Mouse (Mus musculus): ENCODE data around the gene Acer1. TPM values are rescaled to one million over a fixed set of nuclear protein-coding genes. Genes with fewer than 3 reads are reported as not detected.
A peak's percentile ranks its signal among the peaks of the same experiment; 100 is the strongest.

Gene Acer1
- polyA plus RNA-seq (2015; fragmentation: Nextera tagmentation; extraction: Ambion mirVana), result not detected in 2 replicates

- Histone ChIP-seq H3K9ac (no peak within 1 kb of the TSS), H3K27me3 (no peaks in the 10 kb centered on the region), H3K4me1 (replicated peaks) (no peaks in the 10 kb centered on the region), H3K9me3 (no peaks in the 10 kb centered on the region), H3K4me3 (no peak within 1 kb of the TSS), H3K27ac (replicated peaks) (no peak within 1 kb of the TSS), H3K36me3 (no peaks in the 10 kb centered on the region), H3K4me2 (no peak within 1 kb of the TSS)
- 84% methylated on average over 5 of the region's 5 CpGs for WGBS
- no peak for ATAC-seq (ENCODE audit: low read depth)
Measured at GRCm38 (mm10) chr17:56982013-56982412, at the start of gene Acer1. Gene Acer1 (minus strand): TSS chr17:56982126.

- Histone ChIP-seq H3K4me1 (replicated peaks) (peaks cover 29% of the 10 kb centered on the region), H3K4me3 (peak within 1 kb of the TSS; percentile 92), H3K4me2 (peak within 1 kb of the TSS; percentile 98), H3K36me3 (peaks cover 27% of the 10 kb centered on the region), H3K27me3 (no peaks in the 10 kb centered on the region), H3K9me3 (no peaks in the 10 kb centered on the region), H3K9ac (peak within 1 kb of the TSS; percentile 99), H3K27ac (replicated peaks) (peak within 1 kb of the TSS; percentile 97)
- under 1% methylated on average over 82 of the region's 99 CpGs for WGBS
- ATAC-seq (ENCODE audit: low read depth), result no peak
Measured at GRCm38 (mm10) chr17:57030931-57031660, 49.2 kb upstream of the Acer1 start, which contains the start of gene Khsrp. Gene Khsrp (minus strand): TSS chr17:57031522.

GRCm38 (mm10) chr17:57029691-57030090 lies 47.8 kb upstream of the Acer1 start:
- ATAC-seq (ENCODE audit: low read depth), result no peak
- Histone ChIP-seq H3K4me3 (peak overlapping the region; percentile 92), H3K36me3 (peaks cover 41% of the 10 kb centered on the region), H3K4me2 (peak overlapping the region; percentile 98), H3K9me3 (no peaks in the 10 kb centered on the region), H3K27ac (replicated peaks) (no peak overlapping the region), H3K27me3 (no peaks in the 10 kb centered on the region), H3K4me1 (replicated peaks) (peaks cover 29% of the 10 kb centered on the region), H3K9ac (peak overlapping the region; percentile 99)
- WGBS, result 43% methylated on average over 8 of the region's 8 CpGs

GRCm38 (mm10) chr17:57027471-57027870 lies 45.5 kb upstream of the Acer1 start:
- no peak overlapping the region for H3K4me3 ChIP-seq
- H3K9ac ChIP-seq, result no peak overlapping the region
- no peak overlapping the region for H3K4me2 ChIP-seq
- H3K36me3 ChIP-seq, result peaks cover 63% of the 10 kb centered on the region
- H3K4me1 ChIP-seq (replicated peaks), result peaks cover 24% of the 10 kb centered on the region
- H3K27me3 ChIP-seq, result no peaks in the 10 kb centered on the region
- H3K27ac ChIP-seq (replicated peaks), result no peak overlapping the region
- ATAC-seq (ENCODE audit: low read depth), result no peak
- H3K9me3 ChIP-seq, result no peaks in the 10 kb centered on the region
- 87% methylated on average over 4 of the region's 4 CpGs for WGBS

GRCm38 (mm10) chr17:57020960-57021359 lies 39.0 kb upstream of the Acer1 start:
- Histone ChIP-seq H3K27me3 (no peaks in the 10 kb centered on the region), H3K4me2 (no peak overlapping the region), H3K9me3 (no peaks in the 10 kb centered on the region), H3K4me1 (replicated peaks) (no peaks in the 10 kb centered on the region), H3K9ac (no peak overlapping the region), H3K36me3 (peaks cover 66% of the 10 kb centered on the region), H3K27ac (replicated peaks) (no peak overlapping the region), H3K4me3 (no peak overlapping the region)
- no peak for ATAC-seq (ENCODE audit: low read depth)
- 92% methylated on average over 5 of the region's 5 CpGs for WGBS

GRCm38 (mm10) chr17:57019693-57020092 lies 37.8 kb upstream of the Acer1 start:
- no peaks in the 10 kb centered on the region for H3K4me1 ChIP-seq (replicated peaks)
- WGBS, result 86% methylated on average over 2 of the region's 2 CpGs
- peaks cover 53% of the 10 kb centered on the region for H3K36me3 ChIP-seq
- H3K4me3 ChIP-seq, result no peak overlapping the region
- no peak for ATAC-seq (ENCODE audit: low read depth)
- H3K27me3 ChIP-seq, result no peaks in the 10 kb centered on the region
- H3K9ac ChIP-seq, result no peak overlapping the region
- H3K4me2 ChIP-seq, result no peak overlapping the region
- H3K9me3 ChIP-seq, result no peaks in the 10 kb centered on the region
- H3K27ac ChIP-seq (replicated peaks), result no peak overlapping the region

- 69% methylated on average over 13 of the region's 13 CpGs for WGBS
- H3K36me3 ChIP-seq, result peaks cover 23% of the 10 kb centered on the region
- peak overlapping the region; percentile 97 for H3K27ac ChIP-seq (replicated peaks)
- peaks cover 26% of the 10 kb centered on the region for H3K4me1 ChIP-seq (replicated peaks)
- H3K4me3 ChIP-seq, result peak overlapping the region; percentile 82
- peak overlapping the region; percentile 85 for H3K9ac ChIP-seq
- no peak for ATAC-seq (ENCODE audit: low read depth)
- no peaks in the 10 kb centered on the region for H3K27me3 ChIP-seq
- H3K9me3 ChIP-seq, result no peaks in the 10 kb centered on the region
- H3K4me2 ChIP-seq, result peak overlapping the region; percentile 80
Measured at GRCm38 (mm10) chr17:57012245-57012795, 30.4 kb upstream of the Acer1 start.

- under 1% methylated on average over 51 of the region's 51 CpGs for WGBS
- Histone ChIP-seq H3K9me3 (no peaks in the 10 kb centered on the region), H3K27ac (replicated peaks) (peak within 1 kb of the TSS; percentile 97), H3K4me2 (peak within 1 kb of the TSS; percentile 96), H3K27me3 (no peaks in the 10 kb centered on the region), H3K36me3 (peaks cover 31% of the 10 kb centered on the region), H3K9ac (peak within 1 kb of the TSS; percentile 90), H3K4me1 (replicated peaks) (peaks cover 26% of the 10 kb centered on the region), H3K4me3 (peak within 1 kb of the TSS; percentile 82)
- ATAC-seq (ENCODE audit: low read depth), result peak; percentile 91
Measured at GRCm38 (mm10) chr17:57011236-57012141, 29.6 kb upstream of the Acer1 start, which contains the start of the genes Gtf2f1 and Gm17949. Gene Gtf2f1 (minus strand): TSS chr17:57011288. Gene Gm17949 (plus strand): TSS chr17:57011469.

- Histone ChIP-seq H3K9me3 (no peaks in the 10 kb centered on the region), H3K4me2 (peak overlapping the region; percentile 96), H3K27me3 (no peaks in the 10 kb centered on the region), H3K9ac (peak overlapping the region; percentile 90), H3K36me3 (peaks cover 37% of the 10 kb centered on the region), H3K27ac (replicated peaks) (peak overlapping the region; percentile 77), H3K4me1 (replicated peaks) (peaks cover 26% of the 10 kb centered on the region), H3K4me3 (peak overlapping the region; percentile 82)
- ATAC-seq (ENCODE audit: low read depth), result peak; percentile 34
- WGBS, result 1% methylated on average over 19 of the region's 19 CpGs
Measured at GRCm38 (mm10) chr17:57010911-57011235, 28.9 kb upstream of the Acer1 start.

GRCm38 (mm10) chr17:57007137-57007905 lies 25.4 kb upstream of the Acer1 start:
- H3K4me1 ChIP-seq (replicated peaks), result peaks cover 23% of the 10 kb centered on the region
- 93% methylated on average over 13 of the region's 13 CpGs for WGBS
- no peaks in the 10 kb centered on the region for H3K9me3 ChIP-seq
- peaks cover 72% of the 10 kb centered on the region for H3K36me3 ChIP-seq
- no peak for ATAC-seq (ENCODE audit: low read depth)
- no peak overlapping the region for H3K4me3 ChIP-seq
- H3K4me2 ChIP-seq, result no peak overlapping the region
- H3K27ac ChIP-seq (replicated peaks), result no peak overlapping the region
- H3K27me3 ChIP-seq, result no peaks in the 10 kb centered on the region
- no peak overlapping the region for H3K9ac ChIP-seq

GRCm38 (mm10) chr17:57003994-57004393 lies 22.1 kb upstream of the Acer1 start:
- WGBS, result 93% methylated on average over 7 of the region's 7 CpGs
- Histone ChIP-seq H3K9ac (no peak overlapping the region), H3K27me3 (no peaks in the 10 kb centered on the region), H3K4me1 (replicated peaks) (no peaks in the 10 kb centered on the region), H3K27ac (replicated peaks) (no peak overlapping the region), H3K4me3 (no peak overlapping the region), H3K4me2 (no peak overlapping the region), H3K9me3 (no peaks in the 10 kb centered on the region), H3K36me3 (peaks cover 92% of the 10 kb centered on the region)
- ATAC-seq (ENCODE audit: low read depth), result no peak
